Mouse (Mus musculus) hindbrain, embryonic 15.5 days (tissue): ENCODE measurements at regions not wholly inside any gene's neighbourhood (a gene's known extent, or its start where the extent isn't known, plus 50 kb on each side); places are given as distances from the start of the nearest gene placed in this dataset.

ENCODE experiments used
- ATAC-seq: fragments of 200-750 bp; cut with Nextera tagmentation; 2 replicates; pipeline ENCODE4 v1.8.0; 2017; ENCODE audit warnings: low read depth, moderate number of reproducible peaks, moderate TSS enrichment; ENCODE audit not compliant: low FRiP score
- H3K27ac ChIP-seq: fragments of 300-500 bp; sonication (generic); replicated peaks from 2 replicates; pipeline ENCODE4 v1.5.1; 2015; ENCODE audit warnings: mild to moderate bottlenecking, inconsistent platforms
- H3K27me3 ChIP-seq: fragments of 300-500 bp; sonication (generic); 2 replicates; pipeline ENCODE4 v1.6.1; 2015; ENCODE audit warnings: control low read depth, inconsistent platforms
- H3K36me3 ChIP-seq: fragments of 300-500 bp; sonication (generic); 2 replicates; pipeline ENCODE4 v1.6.1; 2015; ENCODE audit warnings: control low read depth, inconsistent platforms
- H3K4me1 ChIP-seq: fragments of 300-500 bp; sonication (generic); replicated peaks from 2 replicates; pipeline ENCODE4 v1.6.1; 2015; ENCODE audit warnings: control low read depth, inconsistent platforms
- H3K4me2 ChIP-seq: fragments of 300-500 bp; sonication (generic); 2 replicates; pipeline ENCODE4 v1.6.1; 2015; ENCODE audit warnings: moderate library complexity, mild to moderate bottlenecking, inconsistent platforms
- H3K4me3 ChIP-seq: fragments of 300-500 bp; sonication (generic); 2 replicates; pipeline ENCODE4 v1.5.1; 2015; ENCODE audit warnings: mild to moderate bottlenecking, inconsistent platforms
- H3K9ac ChIP-seq: fragments of 300-500 bp; sonication (generic); 2 replicates; pipeline ENCODE4 v1.6.1; 2015; ENCODE audit warnings: inconsistent platforms
- H3K9me3 ChIP-seq: fragments of 300-500 bp; sonication (generic); 2 replicates; pipeline ENCODE4 v1.6.1; 2016; ENCODE audit warnings: control low read depth, inconsistent platforms
- WGBS: fragments of 180-500 bp; shearing (Covaris S2); methylation state at CpG from one replicate; pipeline ENCODE4 v1.1.7; 2015; 5-methylcytosine and 5-hydroxymethylcytosine counted together

DNA sequence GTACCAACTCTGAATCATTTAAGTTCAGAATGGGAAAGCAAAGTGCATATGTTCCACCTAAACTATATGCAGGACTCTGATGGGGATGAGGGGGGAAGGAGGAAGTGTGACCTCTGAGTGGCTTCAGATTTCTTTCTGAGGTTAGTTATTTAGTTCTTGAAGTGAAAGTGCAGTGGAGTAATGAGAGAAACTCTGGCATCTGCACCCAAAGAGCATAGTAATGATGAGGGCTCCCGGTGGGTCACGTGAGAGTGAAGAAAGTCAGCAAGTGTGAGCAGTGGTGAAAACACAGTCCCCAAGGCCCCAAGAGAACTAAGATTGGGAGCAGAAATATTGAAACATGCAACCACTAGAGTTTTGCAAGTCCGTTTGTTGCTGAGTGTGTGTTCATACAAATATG is 102.5 kb upstream of the Tmc3 start:
- Histone ChIP-seq H3K4me1 (peaks cover 9% of the 10 kb centered on the region), H3K36me3 (no peaks in the 10 kb centered on the region), H3K27ac (no peak overlapping the region), H3K9me3 (no peaks in the 10 kb centered on the region), H3K4me3 (no peak overlapping the region), H3K27me3 (no peaks in the 10 kb centered on the region), H3K9ac (no peak overlapping the region), H3K4me2 (no peak overlapping the region)
- 92% methylated on average over 3 of the region's 3 CpGs for WGBS
- ATAC-seq = no peak

GRCm38 (mm10) chr7:83482671-83483304 is 101.9 kb upstream of the Tmc3 start:
- Histone ChIP-seq H3K9me3 (no peaks in the 10 kb centered on the region), H3K27ac (no peak overlapping the region), H3K27me3 (no peaks in the 10 kb centered on the region), H3K4me1 (peaks cover 3% of the 10 kb centered on the region), H3K4me2 (no peak overlapping the region), H3K9ac (no peak overlapping the region), H3K4me3 (no peak overlapping the region), H3K36me3 (no peaks in the 10 kb centered on the region)
- ATAC-seq = no peak
- 62% methylated on average over 7 of the region's 7 CpGs for WGBS

GRCm38 (mm10) chr7:83486156-83486750 is 98.5 kb upstream of the Tmc3 start:
- 44% methylated on average over 2 of the region's 2 CpGs for WGBS
- ATAC-seq = peak; percentile 81
- no peak overlapping the region for H3K4me2 ChIP-seq

DNA sequence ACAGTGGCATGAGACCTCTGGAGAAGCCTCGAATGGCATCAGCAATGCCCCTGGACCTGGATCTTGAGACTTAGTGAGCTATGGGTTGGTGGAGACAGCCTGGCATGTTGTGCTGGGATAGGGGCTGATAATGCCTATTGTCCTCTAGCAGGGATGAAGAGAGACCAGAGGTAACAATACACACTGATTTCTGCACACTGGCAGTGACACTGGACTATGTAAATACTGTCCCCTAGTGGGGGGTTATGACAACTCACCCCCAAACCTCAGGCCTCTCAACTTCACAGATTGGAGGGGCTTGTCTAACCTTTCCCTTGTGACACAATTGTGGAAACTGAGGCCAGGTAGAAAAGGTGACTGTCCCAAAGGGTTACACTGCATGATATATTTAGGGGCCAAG is 94.9 kb upstream of the Tmc3 start:
- H3K9me3 ChIP-seq = no peaks in the 10 kb centered on the region
- no peaks in the 10 kb centered on the region for H3K36me3 ChIP-seq
- H3K9ac ChIP-seq = no peak overlapping the region
- no peak overlapping the region for H3K27ac ChIP-seq
- H3K4me2 ChIP-seq = no peak overlapping the region
- H3K4me3 ChIP-seq = no peak overlapping the region
- no peak for ATAC-seq
- no peaks in the 10 kb centered on the region for H3K4me1 ChIP-seq
- 83% methylated on average over 1 of the region's 1 CpGs for WGBS
- H3K27me3 ChIP-seq = no peaks in the 10 kb centered on the region

More at GRCm38 (mm10) chr7:83486156-83486750, 98.5 kb upstream of the Tmc3 start:
- H3K4me1 ChIP-seq = no peaks in the 10 kb centered on the region
- H3K36me3 ChIP-seq = no peaks in the 10 kb centered on the region
- no peak overlapping the region for H3K9ac ChIP-seq
- H3K9me3 ChIP-seq = no peaks in the 10 kb centered on the region
- no peaks in the 10 kb centered on the region for H3K27me3 ChIP-seq
- H3K4me3 ChIP-seq = no peak overlapping the region
- no peak overlapping the region for H3K27ac ChIP-seq

DNA sequence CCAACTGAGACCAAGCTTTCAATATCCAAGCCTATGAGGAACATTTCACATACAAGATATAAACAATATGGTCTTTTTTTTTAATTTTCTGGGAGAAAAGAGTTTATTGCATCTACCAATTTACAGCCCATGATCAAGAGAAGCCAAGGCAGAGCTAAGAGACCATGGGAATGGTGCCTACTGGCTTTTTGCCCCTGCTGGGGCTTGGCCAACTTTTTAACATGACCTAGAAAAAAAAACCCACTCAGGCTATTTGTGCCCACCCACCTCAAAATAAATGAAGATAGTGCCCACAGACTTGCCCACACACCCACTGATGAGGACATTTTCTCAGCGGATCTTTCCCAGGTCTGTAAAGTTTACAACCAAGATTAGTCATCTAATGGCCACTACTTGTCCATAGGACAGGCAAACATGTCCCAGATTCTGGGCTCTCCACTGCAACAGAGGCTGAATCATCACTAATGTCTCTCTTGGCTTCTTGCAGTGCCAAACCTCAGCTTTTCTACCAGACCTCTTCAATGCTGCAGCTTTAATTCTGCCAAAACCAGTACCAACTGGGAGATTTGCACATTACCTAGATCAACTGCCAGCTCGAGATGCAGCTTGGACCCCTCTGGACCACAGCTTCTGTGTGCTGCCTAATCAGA is 79.6 kb upstream of the Tmc3 start:
- no peak overlapping the region for H3K27ac ChIP-seq
- H3K4me1 ChIP-seq = no peaks in the 10 kb centered on the region
- no peaks in the 10 kb centered on the region for H3K36me3 ChIP-seq
- WGBS = 72% methylated on average over 2 of the region's 2 CpGs
- H3K4me3 ChIP-seq = no peak overlapping the region
- H3K9ac ChIP-seq = no peak overlapping the region
- H3K9me3 ChIP-seq = no peaks in the 10 kb centered on the region
- no peaks in the 10 kb centered on the region for H3K27me3 ChIP-seq
- ATAC-seq = no peak
- no peak overlapping the region for H3K4me2 ChIP-seq

DNA sequence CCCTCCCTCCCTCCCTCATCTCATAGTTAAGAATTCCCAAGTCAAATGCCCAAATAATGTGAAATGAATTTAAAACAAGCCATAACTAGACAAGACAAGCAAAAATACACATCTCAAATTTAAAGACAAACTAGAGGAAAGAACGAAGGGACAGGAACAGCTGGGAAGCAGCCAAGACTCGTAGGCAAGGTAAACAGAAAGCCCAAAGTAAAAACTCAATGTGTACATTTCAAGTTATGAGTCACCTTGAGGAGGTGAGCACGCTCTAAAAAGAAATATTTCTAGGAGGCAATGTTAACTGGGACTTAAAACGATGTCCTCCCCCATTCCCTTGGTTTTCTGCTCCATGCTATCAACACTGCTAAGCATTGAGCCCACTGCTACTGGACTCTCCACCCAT is 68.4 kb upstream of the Tmc3 start:
- Histone ChIP-seq H3K27ac (no peak overlapping the region), H3K9ac (no peak overlapping the region), H3K27me3 (no peaks in the 10 kb centered on the region), H3K4me2 (no peak overlapping the region), H3K36me3 (no peaks in the 10 kb centered on the region), H3K4me3 (no peak overlapping the region), H3K4me1 (no peaks in the 10 kb centered on the region), H3K9me3 (no peaks in the 10 kb centered on the region)
- WGBS = 82% methylated on average over 4 of the region's 4 CpGs
- ATAC-seq = no peak

DNA sequence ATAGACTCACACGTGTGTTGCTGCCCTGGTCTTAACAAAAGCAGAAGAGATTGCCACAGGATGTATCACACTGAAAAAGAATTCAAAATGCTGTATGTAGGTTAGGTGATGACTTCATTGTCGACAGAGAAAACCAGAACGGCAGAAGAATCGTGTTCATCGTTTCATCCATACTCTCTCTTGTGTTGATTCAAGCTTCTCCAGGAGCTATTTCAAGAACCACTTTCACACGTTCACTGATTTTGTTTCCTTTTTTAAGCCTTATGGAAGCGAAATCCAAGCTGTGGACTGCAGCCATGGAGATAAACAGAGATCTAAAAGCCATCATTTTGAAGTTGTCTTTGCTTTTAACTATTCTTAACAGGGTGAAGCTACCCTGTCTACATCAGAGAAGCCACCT is 63.2 kb upstream of the Tmc3 start:
- no peaks in the 10 kb centered on the region for H3K9me3 ChIP-seq
- H3K9ac ChIP-seq = no peak overlapping the region
- no peak overlapping the region for H3K4me3 ChIP-seq
- no peak overlapping the region for H3K4me2 ChIP-seq
- H3K36me3 ChIP-seq = no peaks in the 10 kb centered on the region
- no peaks in the 10 kb centered on the region for H3K4me1 ChIP-seq
- H3K27ac ChIP-seq = no peak overlapping the region
- H3K27me3 ChIP-seq = no peaks in the 10 kb centered on the region
- 88% methylated on average over 7 of the region's 7 CpGs for WGBS
- ATAC-seq = no peak
